Mouse (Mus musculus) heart, postnatal 0 days (tissue): ENCODE measurements around the gene Olfr303.

Source experiments
- CTCF ChIP-seq: IDR thresholded peaks from 2 replicates; pipeline ENCODE4 v1.5.1; 2016; ENCODE audit warnings: antibody characterized with exemption, control low read depth, low read depth
- EP300 ChIP-seq: IDR thresholded peaks from 2 replicates; pipeline ENCODE4 v1.6.1; 2016; ENCODE audit warnings: antibody characterized with exemption, low read depth

- TF ChIP-seq EP300 = no peak
- TF ChIP-seq CTCF = no peak
These were observed 54.6 kb downstream of the Olfr303 start for GRCm38 (mm10) chr7:86342881-86343565.
